Mouse (Mus musculus) skeletal muscle tissue, adult 2 months (tissue): ENCODE data around the gene Cd7.

Experiments
- DNase-seq: peaks from one replicate; pipeline ENCODE4 v3.0.0-alpha.2; 2012; ENCODE audit warnings: low read depth, low spot score

Cd7 gene

DNA sequence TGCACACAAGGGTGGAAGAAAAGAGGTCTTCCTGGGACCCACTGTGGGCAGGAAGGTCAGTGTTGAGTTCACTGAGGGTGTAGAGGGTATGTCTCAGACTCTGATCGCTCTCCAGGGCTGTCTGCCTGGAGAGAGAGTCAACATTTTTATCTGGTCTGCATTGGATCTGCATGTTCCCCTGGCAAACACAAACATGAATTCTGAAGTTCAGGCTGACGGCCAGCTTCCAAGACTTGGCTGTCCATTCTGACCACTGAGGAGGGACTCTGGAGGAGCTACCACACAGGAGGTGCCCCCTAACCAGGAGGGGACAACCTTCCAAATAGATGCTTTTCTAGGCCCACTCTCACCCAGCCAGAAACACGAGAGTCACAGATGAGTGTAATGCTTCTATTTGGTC, 47.4 kb downstream of the Cd7 start:
- DNase-seq, result peak; percentile 65

GRCm38 (mm10) chr11:120990951-120991526, 48.2 kb downstream of the Cd7 start, which contains the start of gene Csnk1d:
TSS of gene Csnk1d (minus strand) at chr11:120991330.
- peak; percentile 95 for DNase-seq

DNA sequence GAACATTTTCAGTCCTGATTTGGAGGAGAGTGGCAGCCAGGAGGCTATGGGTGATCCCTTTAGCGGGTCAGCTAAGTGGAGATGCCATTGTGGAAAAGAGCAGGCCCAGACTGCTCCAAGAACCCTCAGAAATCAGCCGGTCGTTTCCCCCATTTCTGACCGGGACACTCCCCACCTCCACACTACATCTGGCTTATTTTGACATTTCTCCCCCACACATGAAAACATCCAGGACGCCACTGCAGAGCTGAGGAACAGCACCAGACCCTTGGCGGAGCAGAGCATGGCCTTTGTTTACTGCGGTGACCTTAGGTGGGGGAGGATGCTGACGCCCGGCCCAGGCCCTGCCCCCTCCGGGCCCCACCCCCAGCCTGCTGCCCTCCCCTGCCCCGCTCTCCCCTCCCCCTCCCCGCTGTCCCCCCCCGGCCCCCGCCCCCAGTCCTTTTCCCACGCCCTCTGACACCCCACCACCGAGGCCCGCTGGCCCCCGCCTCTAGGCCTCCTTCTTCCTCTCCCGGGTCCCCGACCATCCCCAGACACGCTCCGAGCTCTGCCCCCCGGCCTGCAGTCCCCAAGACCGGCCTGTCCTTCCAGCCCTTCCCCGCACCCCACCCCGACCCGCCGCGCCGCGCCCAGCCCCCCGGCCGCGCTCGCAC, 49.0 kb downstream of the Cd7 start:
- peak; percentile 62 for DNase-seq

DNA sequence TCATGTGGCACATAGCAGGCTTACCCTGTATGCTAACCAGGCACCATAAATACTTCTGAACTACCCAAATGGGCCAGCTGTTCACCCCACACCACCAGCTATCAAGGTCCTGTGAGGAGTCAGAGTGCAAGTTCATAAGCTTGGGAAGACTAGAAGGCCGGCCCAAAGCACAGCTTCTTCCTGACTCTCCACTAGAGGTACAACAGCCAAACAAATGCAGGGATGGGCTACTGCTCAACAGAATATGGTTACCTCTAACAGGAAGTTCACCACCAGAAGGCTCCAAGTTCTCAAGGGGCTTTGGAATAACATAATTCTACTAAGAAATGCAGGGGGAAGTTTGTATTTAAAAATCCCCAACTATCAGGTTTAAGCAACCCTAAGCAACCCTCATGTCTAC, 49.7 kb downstream of the Cd7 start:
- no peak for DNase-seq

GRCm38 (mm10) chr11:120988410-120988809, 50.8 kb downstream of the Cd7 start:
- no peak for DNase-seq

GRCm38 (mm10) chr11:120987608-120988007, 51.6 kb downstream of the Cd7 start:
- no peak for DNase-seq
